Mouse (Mus musculus) neutrophil, adult 5-6 weeks (primary cell): ENCODE results near the gene Hnrnph1. TPM values are rescaled to one million over a fixed set of nuclear protein-coding genes. Genes with fewer than 3 reads are reported as not detected.

Experiments
- ATAC-seq: fragments of 151-379, 151-347 bp; 2 replicates; pipeline ENCODE4 v1.8.0; 2017; ENCODE audit warnings: mild to moderate bottlenecking, moderate TSS enrichment; ENCODE audit not compliant: insufficient number of reproducible peaks, poor library complexity, low FRiP score, severe bottlenecking; ENCODE audit errors: extremely low read depth
- total RNA-seq: library from RNA; stranded (forward); fragments of 200-1000 nt; gene quantifications from 2 replicates; pipeline ENCODE4 v1.2.3, GENCODE M21; 2017

Gene Hnrnph1
- total RNA-seq, 1 experiment from 2014 or later: 1,146 TPM

GRCm38 (mm10) chr11:50370969-50371368 is 5.8 kb upstream of the Hnrnph1 start:
- no peak for ATAC-seq

GRCm38 (mm10) chr11:50371399-50371841 is 5.4 kb upstream of the Hnrnph1 start:
- ATAC-seq: no peak; the same call in 1 of the 2 replicates

- no peak for ATAC-seq
Observed at GRCm38 (mm10) chr11:50371911-50372310, 4.9 kb upstream of the Hnrnph1 start.

GRCm38 (mm10) chr11:50373086-50373485 is 3.7 kb upstream of the Hnrnph1 start:
- no peak for ATAC-seq

- ATAC-seq: no peak
Observed at GRCm38 (mm10) chr11:50373621-50374020, 3.2 kb upstream of the Hnrnph1 start.

- no peak for ATAC-seq
Observed at GRCm38 (mm10) chr11:50374286-50375015, 2.3 kb upstream of the Hnrnph1 start.

- ATAC-seq: no peak
Observed at GRCm38 (mm10) chr11:50375421-50375820, 1.4 kb upstream of the Hnrnph1 start.

- no peak for ATAC-seq
Observed at GRCm38 (mm10) chr11:50376156-50376790, 517 bp upstream of the Hnrnph1 start.

- ATAC-seq: peak; percentile 36
Observed at GRCm38 (mm10) chr11:50377892-50378684, 1.3 kb downstream of the Hnrnph1 start.

GRCm38 (mm10) chr11:50379023-50379752 is 2.4 kb downstream of the Hnrnph1 start:
- no peak for ATAC-seq

- ATAC-seq: no peak
Observed at GRCm38 (mm10) chr11:50381311-50381710, 4.5 kb downstream of the Hnrnph1 start.

- no peak for ATAC-seq
Observed at GRCm38 (mm10) chr11:50387167-50387679, 10.4 kb downstream of the Hnrnph1 start.

- no peak for ATAC-seq
Observed at GRCm38 (mm10) chr11:50387697-50388096, 10.9 kb downstream of the Hnrnph1 start.

- no peak for ATAC-seq
Observed at GRCm38 (mm10) chr11:50388217-50388929, 11.6 kb downstream of the Hnrnph1 start.

- no peak for ATAC-seq
Observed at GRCm38 (mm10) chr11:50389011-50389410, 12.2 kb downstream of the Hnrnph1 start.

GRCm38 (mm10) chr11:50389616-50390015 is 12.8 kb downstream of the Hnrnph1 start:
- no peak for ATAC-seq

GRCm38 (mm10) chr11:50391272-50391960 is 14.6 kb downstream of the Hnrnph1 start:
- ATAC-seq: no peak

- no peak for ATAC-seq
Observed at GRCm38 (mm10) chr11:50393306-50393705, 16.5 kb downstream of the Hnrnph1 start.
